Mouse (Mus musculus): ENCODE data around the gene Pum1. TPM values are rescaled to one million over a fixed set of nuclear protein-coding genes. Genes with fewer than 3 reads are reported as not detected.
A peak's percentile ranks its signal among the peaks of the same experiment; 100 is the strongest.
"Not testable (repeated sequence)": the region's sequence is repeated elsewhere in the genome, so short reads cannot be mapped to it uniquely, and the experiment has no call there.

Pum1 gene
- polyA plus RNA-seq (2016; fragmentation: Nextera tagmentation; extraction: Ambion mirVana), result 132 and 133 TPM in 2 replicates

GRCm38 (mm10) chr4:130662979-130663725 lies at the start of gene Pum1:
Gene Pum1 (plus strand): TSS chr4:130663321.
- ATAC-seq (ENCODE audit: low FRiP score, low read depth), result peak; percentile 95
- Histone ChIP-seq H3K4me2 (replicated peaks) (peak within 1 kb of the TSS; percentile 82), H3K9ac (replicated peaks) (peak within 1 kb of the TSS; percentile 96), H3K4me3 (peak within 1 kb of the TSS; percentile 93), H3K4me1 (peaks cover 26% of the 10 kb centered on the region), H3K27ac (replicated peaks) (peak within 1 kb of the TSS; percentile 98), H3K9me3 (no peaks in the 10 kb centered on the region), H3K36me3 (no peaks in the 10 kb centered on the region), H3K27me3 (no peaks in the 10 kb centered on the region)
- under 1% methylated on average over 83 of the region's 90 CpGs for WGBS

GRCm38 (mm10) chr4:130629391-130629790 lies 33.7 kb upstream of the Pum1 start:
- WGBS, result 3% methylated on average over 4 of the region's 4 CpGs
- H3K27ac ChIP-seq (replicated peaks), result 0 out of 2 replicates have a peak overlapping the region, but pooled peaks have one; percentile 36
- no peaks in the 10 kb centered on the region for H3K4me1 ChIP-seq
- H3K4me2 ChIP-seq (replicated peaks), result peak overlapping the region; percentile 44
- ATAC-seq (ENCODE audit: low FRiP score, low read depth), result no peak
- no peak overlapping the region for H3K9ac ChIP-seq (replicated peaks)
- H3K36me3 ChIP-seq, result no peaks in the 10 kb centered on the region
- H3K4me3 ChIP-seq, result 0 out of 2 replicates have a peak overlapping the region, but pooled peaks have one; percentile 4
- no peaks in the 10 kb centered on the region for H3K9me3 ChIP-seq
- no peaks in the 10 kb centered on the region for H3K27me3 ChIP-seq

GRCm38 (mm10) chr4:130630232-130630847 lies 32.8 kb upstream of the Pum1 start:
- Histone ChIP-seq H3K4me3 (no peak overlapping the region), H3K27me3 (no peaks in the 10 kb centered on the region), H3K27ac (replicated peaks) (no peak overlapping the region), H3K9ac (replicated peaks) (no peak overlapping the region), H3K9me3 (no peaks in the 10 kb centered on the region), H3K36me3 (no peaks in the 10 kb centered on the region), H3K4me2 (replicated peaks) (no peak overlapping the region), H3K4me1 (no peaks in the 10 kb centered on the region)
- no peak for ATAC-seq (ENCODE audit: low FRiP score, low read depth)
- WGBS, result 58% methylated on average over 3 of the region's 3 CpGs

- ATAC-seq (ENCODE audit: low FRiP score, low read depth); H3K36me3 ChIP-seq; H3K27ac ChIP-seq (replicated peaks); H3K9ac ChIP-seq (replicated peaks); H3K4me2 ChIP-seq (replicated peaks); H3K27me3 ChIP-seq; H3K4me1 ChIP-seq; H3K9me3 ChIP-seq; H3K4me3 ChIP-seq: not testable (repeated sequence)
- 87% methylated on average over 3 of the region's 3 CpGs for WGBS
These were observed 28.0 kb upstream of the Pum1 start for GRCm38 (mm10) chr4:130635076-130635475.

- H3K36me3 ChIP-seq, result no peaks in the 10 kb centered on the region
- no peak overlapping the region for H3K4me3 ChIP-seq
- H3K27me3 ChIP-seq, result no peaks in the 10 kb centered on the region
- WGBS, result 77% methylated on average over 3 of the region's 3 CpGs
- H3K27ac ChIP-seq (replicated peaks), result no peak overlapping the region
- H3K4me1 ChIP-seq, result no peaks in the 10 kb centered on the region
- ATAC-seq (ENCODE audit: low FRiP score, low read depth), result no peak
- no peak overlapping the region for H3K9ac ChIP-seq (replicated peaks)
- H3K4me2 ChIP-seq (replicated peaks), result no peak overlapping the region
- H3K9me3 ChIP-seq, result no peaks in the 10 kb centered on the region
These were observed 26.4 kb upstream of the Pum1 start for GRCm38 (mm10) chr4:130636761-130637160.

- Histone ChIP-seq H3K4me2 (replicated peaks) (no peak overlapping the region), H3K4me3 (no peak overlapping the region), H3K4me1 (no peaks in the 10 kb centered on the region), H3K9ac (replicated peaks) (no peak overlapping the region), H3K27ac (replicated peaks) (no peak overlapping the region), H3K27me3 (no peaks in the 10 kb centered on the region), H3K9me3 (no peaks in the 10 kb centered on the region), H3K36me3 (no peaks in the 10 kb centered on the region)
- no peak for ATAC-seq (ENCODE audit: low FRiP score, low read depth)
- WGBS, result 87% methylated on average over 8 of the region's 9 CpGs
These were observed 25.4 kb upstream of the Pum1 start for GRCm38 (mm10) chr4:130637488-130638422.

- Histone ChIP-seq H3K27me3 (no peaks in the 10 kb centered on the region), H3K27ac (replicated peaks) (no peak overlapping the region), H3K9me3 (no peaks in the 10 kb centered on the region), H3K36me3 (no peaks in the 10 kb centered on the region), H3K4me2 (replicated peaks) (no peak overlapping the region), H3K4me3 (no peak overlapping the region), H3K4me1 (no peaks in the 10 kb centered on the region), H3K9ac (replicated peaks) (no peak overlapping the region)
- no peak for ATAC-seq (ENCODE audit: low FRiP score, low read depth)
- WGBS, result 78% methylated on average over 9 of the region's 9 CpGs
These were observed 22.9 kb upstream of the Pum1 start for GRCm38 (mm10) chr4:130640031-130640717.

- H3K4me3 ChIP-seq, result no peak overlapping the region
- no peak overlapping the region for H3K9ac ChIP-seq (replicated peaks)
- no peaks in the 10 kb centered on the region for H3K36me3 ChIP-seq
- H3K27me3 ChIP-seq, result no peaks in the 10 kb centered on the region
- no peaks in the 10 kb centered on the region for H3K4me1 ChIP-seq
- 85% methylated on average over 5 of the region's 5 CpGs for WGBS
- no peak overlapping the region for H3K4me2 ChIP-seq (replicated peaks)
- ATAC-seq (ENCODE audit: low FRiP score, low read depth), result no peak
- H3K9me3 ChIP-seq, result no peaks in the 10 kb centered on the region
- no peak overlapping the region for H3K27ac ChIP-seq (replicated peaks)
These were observed 20.7 kb upstream of the Pum1 start for GRCm38 (mm10) chr4:130642468-130642867.

- Histone ChIP-seq H3K9me3 (no peaks in the 10 kb centered on the region), H3K27ac (replicated peaks) (no peak overlapping the region), H3K36me3 (no peaks in the 10 kb centered on the region), H3K4me2 (replicated peaks) (no peak overlapping the region), H3K9ac (replicated peaks) (no peak overlapping the region), H3K27me3 (no peaks in the 10 kb centered on the region), H3K4me3 (no peak overlapping the region), H3K4me1 (no peaks in the 10 kb centered on the region)
- no peak for ATAC-seq (ENCODE audit: low FRiP score, low read depth)
- WGBS, result 69% methylated on average over 1 of the region's 1 CpGs
These were observed 17.7 kb upstream of the Pum1 start for GRCm38 (mm10) chr4:130645426-130645825.

GRCm38 (mm10) chr4:130651286-130651685 lies 11.8 kb upstream of the Pum1 start:
- no peak for ATAC-seq (ENCODE audit: low FRiP score, low read depth)
- Histone ChIP-seq H3K4me2 (replicated peaks) (no peak overlapping the region), H3K27ac (replicated peaks) (no peak overlapping the region), H3K9me3 (no peaks in the 10 kb centered on the region), H3K27me3 (no peaks in the 10 kb centered on the region), H3K4me1 (no peaks in the 10 kb centered on the region), H3K4me3 (no peak overlapping the region), H3K9ac (replicated peaks) (no peak overlapping the region), H3K36me3 (no peaks in the 10 kb centered on the region)
- 85% methylated on average over 4 of the region's 4 CpGs for WGBS

GRCm38 (mm10) chr4:130652546-130652945 lies 10.6 kb upstream of the Pum1 start:
- H3K9ac ChIP-seq (replicated peaks), result no peak overlapping the region

More at GRCm38 (mm10) chr4:130652546-130652945, 10.6 kb upstream of the Pum1 start:
- H3K9me3 ChIP-seq, result no peaks in the 10 kb centered on the region
- no peaks in the 10 kb centered on the region for H3K4me1 ChIP-seq
- WGBS, result 79% methylated on average over 4 of the region's 4 CpGs
- H3K4me3 ChIP-seq, result no peak overlapping the region
- H3K36me3 ChIP-seq, result no peaks in the 10 kb centered on the region
- H3K27me3 ChIP-seq, result no peaks in the 10 kb centered on the region
- no peak overlapping the region for H3K27ac ChIP-seq (replicated peaks)
- no peak for ATAC-seq (ENCODE audit: low FRiP score, low read depth)
- H3K4me2 ChIP-seq (replicated peaks), result no peak overlapping the region

Measured in midbrain, embryonic 12.5 days (tissue).